Mouse (Mus musculus) hematopoietic stem cell, adult 5-6 weeks (primary cell): ENCODE results near the gene Erich3. TPM values are rescaled to one million over a fixed set of nuclear protein-coding genes. Genes with fewer than 3 reads are reported as not detected.

ENCODE experiments used
- ATAC-seq, 2 experiments: fragments of 125-278 bp in 1 of 2; replicated peaks in 1 of 2; 2 replicates each; pipeline ENCODE4 v1.8.0; 2016 to 2017; ENCODE audit warnings: inconsistent platforms in 2 of 2, mild to moderate bottlenecking in 2 of 2, moderate number of reproducible peaks in 2 of 2, low read depth in 1 of 2, moderate TSS enrichment in 1 of 2; ENCODE audit not compliant: low FRiP score in 2 of 2, poor library complexity in 2 of 2, severe bottlenecking in 2 of 2, insufficient read depth in 1 of 2, low TSS enrichment in 1 of 2
- total RNA-seq: library from RNA; stranded (forward); fragments of 172-1452, 232-1000 nt; gene quantifications from 2 replicates; pipeline ENCODE4 v1.2.3, GENCODE M21; 2017

Erich3 gene
- total RNA-seq, 1 experiment from 2014 or later: not detected

GRCm38 (mm10) chr3:154810273-154810870, 146.7 kb downstream of the Erich3 start:
- ATAC-seq: no peak

GRCm38 (mm10) chr3:154811281-154811680, 147.6 kb downstream of the Erich3 start:
- no peak for ATAC-seq

GRCm38 (mm10) chr3:154811833-154812232, 148.2 kb downstream of the Erich3 start:
- ATAC-seq: no peak

- ATAC-seq: no peak
Observed at GRCm38 (mm10) chr3:154812893-154813292, 149.2 kb downstream of the Erich3 start.

GRCm38 (mm10) chr3:154815606-154816005, 151.9 kb downstream of the Erich3 start:
- ATAC-seq: no peak

GRCm38 (mm10) chr3:154816231-154816630, 152.6 kb downstream of the Erich3 start:
- ATAC-seq: no peak

- ATAC-seq: 0 out of 4 replicates have a peak, but pooled peaks of 1 of the 2 experiments have one; percentile 10
Observed at GRCm38 (mm10) chr3:154816801-154817625, 153.4 kb downstream of the Erich3 start.

Other genes with a start within 250 kb of the Erich3 start
- 3.0 and 5.1 TPM in 2 replicates for gene Cryz, start 67.1 kb upstream of the Erich3 start, total RNA-seq
- gene Tyw3, start 66.8 kb upstream of the Erich3 start, total RNA-seq: 5.4 and 6.7 TPM in 2 replicates